Mouse (Mus musculus): ENCODE measurements around the gene Fam149a. TPM values are rescaled to one million over a fixed set of nuclear protein-coding genes. Genes with fewer than 3 reads are reported as not detected.

The Fam149a gene
- total RNA-seq (2021) = 10 to 100 TPM; 21.0 to 22.6 TPM

DNA sequence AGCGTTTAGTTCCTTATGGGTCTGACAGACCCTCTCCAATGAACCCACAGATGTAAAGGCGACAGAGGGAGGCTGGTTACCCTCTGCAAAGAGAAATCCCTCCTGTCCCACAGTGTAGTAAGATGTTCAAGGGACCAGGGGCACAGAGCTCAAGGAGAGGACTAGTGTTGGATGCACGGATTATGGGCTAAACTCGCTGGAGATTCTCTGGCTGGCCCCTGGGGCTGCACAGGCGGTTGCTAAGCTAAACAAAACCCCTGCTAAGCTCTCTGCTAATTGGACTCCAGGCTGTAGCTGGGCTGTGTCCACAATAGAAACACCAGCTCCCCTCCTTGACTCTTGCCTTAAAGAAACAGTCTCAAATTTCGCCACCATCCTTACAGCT is at the start of gene Fam149a:
Gene Fam149a, minus strand, starts transcription at position 329 of the 385 bp plus-strand sequence.
- intact Hi-C loops (cut with DNase I) = no loop called here
- DNase-seq = no peak

GRCm38 (mm10) chr8:45420151-45420550 is 38.1 kb upstream of the Fam149a start:
- intact Hi-C loops (cut with DNase I) = no loop called here

GRCm38 (mm10) chr8:45414965-45415364 is 32.9 kb upstream of the Fam149a start:
- DNase-seq = no peak
- intact Hi-C loops (cut with DNase I) = no loop called here

More at GRCm38 (mm10) chr8:45420151-45420550, 38.1 kb upstream of the Fam149a start:
- DNase-seq = no peak

DNA sequence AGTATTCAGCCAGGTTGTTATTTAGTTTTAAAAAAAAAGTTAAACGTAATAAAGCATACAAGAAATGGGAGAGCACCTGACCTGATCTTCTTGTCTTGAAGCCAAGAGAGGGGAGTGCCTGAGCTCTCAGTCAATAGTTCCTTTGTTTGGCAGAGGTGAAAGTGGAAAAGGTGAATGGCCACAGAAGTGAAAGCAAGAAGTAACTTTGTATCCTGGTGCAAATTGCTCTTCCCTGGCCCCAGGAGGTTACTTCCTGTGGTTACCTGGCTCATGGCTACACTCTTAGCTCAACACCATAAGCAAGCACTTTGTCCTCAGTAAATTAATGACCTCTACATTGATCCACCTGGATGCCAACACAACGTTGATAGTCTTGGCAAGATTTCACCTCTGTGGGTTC is 28.8 kb upstream of the Fam149a start, which contains the start of gene Tlr3:
Gene Tlr3, minus strand, starts transcription at position 199 of the 400 bp plus-strand sequence.
- intact Hi-C loops (cut with DNase I) = no loop called here
- no peak for DNase-seq

- intact Hi-C loops (cut with DNase I) = no loop called here
- DNase-seq = peak; percentile 66
Measured at GRCm38 (mm10) chr8:45410146-45410880, 28.2 kb upstream of the Fam149a start.

- no peak for DNase-seq
- intact Hi-C loops (cut with DNase I) = no loop called here
Measured at GRCm38 (mm10) chr8:45409702-45410101, 27.6 kb upstream of the Fam149a start.

- peak; percentile 13 for DNase-seq
Measured at GRCm38 (mm10) chr8:45383250-45383649, 1.2 kb upstream of the Fam149a start.

GRCm38 (mm10) chr8:45381075-45381962 is 772 bp downstream of the Fam149a start:
- DNase-seq = no peak
- intact Hi-C loops (cut with DNase I) = no loop called here

More at GRCm38 (mm10) chr8:45383250-45383649, 1.2 kb upstream of the Fam149a start:
- intact Hi-C loops (cut with DNase I) = no loop called here

DNA sequence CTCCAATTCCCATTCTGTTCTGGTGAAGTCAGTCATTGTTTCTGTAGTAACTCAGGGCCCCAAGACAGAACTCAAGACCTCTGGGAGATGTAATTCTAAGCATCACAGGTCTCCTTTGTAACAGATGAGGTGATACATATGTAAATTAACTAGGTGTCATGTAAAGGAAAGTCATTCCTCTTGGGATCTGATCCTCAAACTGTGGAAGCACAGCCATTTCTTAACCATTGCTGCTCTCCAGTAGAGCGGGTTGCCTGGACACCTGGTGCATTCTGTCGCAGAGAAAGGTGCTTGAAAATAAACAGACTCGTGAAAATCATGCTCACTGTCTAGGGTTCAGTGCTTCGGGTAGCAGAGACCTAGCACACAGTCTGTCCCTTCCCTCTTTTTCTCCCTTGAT is 1.5 kb downstream of the Fam149a start:
- intact Hi-C loops (cut with DNase I) = no loop called here

DNA sequence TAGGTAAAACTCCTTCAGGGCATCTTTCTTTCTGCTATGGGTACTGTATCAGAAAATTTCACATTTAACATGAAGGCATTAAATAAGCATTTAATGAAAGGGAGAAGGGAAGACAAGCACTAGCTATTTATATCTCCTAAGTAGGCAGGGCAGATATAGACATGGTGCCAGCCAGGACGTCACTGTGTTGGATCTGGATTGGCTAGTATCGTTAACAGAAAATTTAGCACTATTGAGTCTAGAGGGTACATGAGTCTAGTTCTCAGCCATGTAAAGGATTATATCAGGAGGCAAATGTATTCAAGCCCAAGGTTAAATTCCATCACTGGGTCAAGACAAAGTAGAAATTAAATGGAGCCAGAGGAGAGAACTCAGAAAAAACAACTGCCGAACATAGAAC is 8.0 kb downstream of the Fam149a start:
- DNase-seq = no peak
- intact Hi-C loops (cut with DNase I) = no loop called here

More for the DNA sequence above, 1.5 kb downstream of the Fam149a start:
- no peak for DNase-seq

DNA sequence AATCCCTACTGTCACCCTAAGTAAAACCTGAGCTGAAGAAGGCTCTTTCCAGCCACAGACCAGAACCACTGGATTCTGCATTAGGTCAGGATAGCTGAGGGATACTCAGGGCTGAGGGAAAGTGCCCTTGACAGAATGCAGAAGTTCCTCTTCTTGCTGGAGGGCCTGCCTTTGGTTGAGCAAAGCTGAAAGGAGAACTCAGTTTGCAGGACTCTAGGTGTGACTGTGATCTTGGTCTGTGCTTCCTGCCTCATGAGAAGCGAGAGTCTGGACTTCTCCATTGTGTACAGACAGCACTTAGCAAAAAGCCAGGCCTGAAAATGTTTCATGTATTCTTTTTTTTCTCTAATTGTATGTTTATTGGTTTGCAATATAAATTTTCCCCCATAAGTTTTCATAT is 14.9 kb downstream of the Fam149a start:
- intact Hi-C loops (cut with DNase I) = no loop called here
- DNase-seq = no peak

DNA sequence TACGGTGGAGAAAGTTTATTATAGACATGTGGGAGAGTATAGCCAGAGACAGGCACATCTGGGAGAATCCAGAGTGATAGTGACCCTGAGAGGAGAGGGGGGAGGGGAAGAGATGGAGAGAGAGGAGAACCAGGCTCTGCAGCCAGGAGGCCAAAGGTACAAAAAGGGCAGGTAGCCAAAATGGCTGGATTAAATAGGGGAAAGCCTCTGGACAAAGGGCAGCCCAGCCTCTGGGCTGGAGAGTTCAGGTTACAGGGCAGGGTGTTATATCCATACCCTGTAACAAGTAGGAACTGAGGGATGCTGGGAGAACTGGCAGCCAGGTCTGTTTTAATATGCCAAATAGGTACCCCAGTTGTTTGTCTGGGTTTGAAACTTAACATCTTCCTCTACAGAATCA is 18.9 kb downstream of the Fam149a start:
- intact Hi-C loops (cut with DNase I) = no loop called here

GRCm38 (mm10) chr8:45362323-45362722 is 19.8 kb downstream of the Fam149a start:
- intact Hi-C loops (cut with DNase I) = no loop called here
- peak; percentile 26 for DNase-seq

More for the DNA sequence above, 18.9 kb downstream of the Fam149a start:
- DNase-seq = no peak

DNA sequence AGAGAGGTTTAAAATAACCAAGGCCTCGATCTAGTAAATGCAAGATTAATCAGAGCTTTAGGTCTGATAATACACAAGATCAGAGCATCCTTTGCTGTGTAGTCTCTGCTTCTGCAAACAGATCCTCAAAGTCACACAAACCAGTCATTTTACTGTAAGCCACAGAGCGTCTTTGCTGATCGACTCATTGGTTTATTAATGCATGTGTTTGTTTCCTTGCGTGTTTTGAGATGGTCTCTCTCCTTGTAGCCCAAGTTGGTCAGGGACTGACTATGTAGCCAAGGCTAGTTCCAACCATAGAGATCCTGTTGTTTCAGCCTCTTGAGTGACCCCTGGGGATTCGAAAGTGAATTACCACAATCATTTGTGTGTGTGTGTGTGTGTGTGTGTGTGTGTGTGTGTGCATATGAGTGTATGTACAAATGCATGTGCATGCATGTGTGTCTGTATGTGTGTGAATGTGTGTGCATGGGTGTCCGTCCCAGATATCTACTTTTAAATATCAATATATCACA is 22.9 kb downstream of the Fam149a start:
- DNase-seq = no peak

DNA sequence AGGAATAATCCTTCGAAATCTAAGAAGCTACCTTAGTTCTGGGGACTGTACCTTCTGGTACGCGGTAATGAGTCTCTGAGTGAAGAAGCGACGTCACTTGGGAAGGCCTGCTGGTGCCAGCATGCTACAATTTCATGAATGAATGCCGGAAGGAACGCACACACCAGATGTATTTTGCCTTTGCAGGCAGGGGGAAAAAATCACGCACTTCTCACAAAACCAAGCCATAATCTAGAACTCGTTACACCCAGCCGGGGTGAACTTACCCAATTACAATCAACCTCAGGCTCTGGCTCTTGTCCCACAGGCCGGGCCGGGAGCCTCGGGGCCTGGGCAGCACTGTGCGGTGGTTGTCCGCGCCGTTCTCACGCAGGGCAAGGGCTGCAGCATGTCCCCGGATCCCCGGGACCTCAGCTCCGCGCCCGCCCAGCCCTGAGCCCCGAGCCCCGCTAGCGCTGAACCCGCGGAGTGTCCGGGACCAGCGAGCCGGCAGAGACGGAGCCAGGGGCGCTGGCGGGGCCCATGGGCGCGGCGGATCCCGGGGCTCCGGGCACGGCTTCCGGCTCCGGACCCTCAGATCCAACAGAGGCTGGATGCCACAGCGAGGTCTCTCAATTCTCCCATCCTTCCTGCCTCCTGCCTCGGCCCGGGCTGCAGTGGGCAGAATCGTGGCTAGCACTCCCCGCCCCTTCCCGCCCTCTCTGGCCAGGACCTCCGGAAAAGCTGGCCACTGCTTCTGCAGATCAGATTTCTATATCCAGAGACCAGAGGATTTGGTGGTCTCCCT is 23.8 kb downstream of the Fam149a start:
- intact Hi-C loops (cut with DNase I) = no loop called here
- peak; percentile 62 for DNase-seq

More for the DNA sequence above, 22.9 kb downstream of the Fam149a start:
- intact Hi-C loops (cut with DNase I) = no loop called here

DNA sequence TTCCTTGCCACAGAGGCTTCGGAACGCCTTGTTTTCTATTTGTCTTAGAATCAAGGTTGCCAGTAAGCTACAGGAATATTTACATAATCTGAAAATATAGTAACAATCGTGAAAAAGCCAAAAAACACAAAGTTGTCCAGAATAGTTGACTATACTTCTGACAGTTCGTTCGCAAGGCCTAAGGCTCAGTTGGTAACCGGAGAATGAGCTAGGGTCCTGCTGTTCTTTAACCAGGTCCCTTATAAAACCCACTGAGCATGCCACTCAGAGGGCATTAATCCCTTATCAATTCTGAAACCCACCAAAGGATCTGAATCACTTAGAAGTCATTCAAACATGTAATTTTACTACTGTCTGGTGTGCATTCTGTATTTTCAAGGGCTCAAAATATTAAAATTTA is 26.3 kb downstream of the Fam149a start:
- intact Hi-C loops (cut with DNase I) = no loop called here
- no peak for DNase-seq

GRCm38 (mm10) chr8:45345031-45345430 is 37.1 kb downstream of the Fam149a start:
- peak; percentile 66 for DNase-seq
- intact Hi-C loops (cut with DNase I) = no loop called here

DNA sequence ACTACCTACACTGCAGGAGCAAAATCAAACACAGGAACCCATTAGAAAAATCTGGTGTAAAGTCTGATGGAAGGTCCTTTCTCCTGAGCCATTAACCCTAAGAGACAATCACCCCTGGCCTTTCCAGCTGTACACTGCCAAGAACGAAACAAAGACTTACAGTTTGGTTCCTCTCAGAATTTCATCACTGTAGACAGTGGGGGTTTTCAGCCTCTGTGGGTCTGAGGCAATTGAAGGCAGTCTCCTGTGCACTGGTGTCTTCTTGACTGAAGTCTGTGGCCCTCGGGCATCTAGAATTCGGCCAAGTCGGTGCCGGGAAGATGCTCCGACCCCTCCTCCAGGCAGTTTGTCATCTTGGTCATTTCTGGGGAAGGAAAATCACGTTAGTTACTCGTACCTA is 37.8 kb downstream of the Fam149a start:
- no peak for DNase-seq
- intact Hi-C loops (cut with DNase I) = no loop called here

- DNase-seq = no peak
- intact Hi-C loops (cut with DNase I) = no loop called here
Measured at GRCm38 (mm10) chr8:45341630-45342628, 40.2 kb downstream of the Fam149a start.
